Mouse (Mus musculus): ENCODE measurements around the gene Galntl6.

GRCm38 (mm10) chr8:58904465-58904864 is 8.0 kb downstream of the Galntl6 start:
- no peak for TF ChIP-seq CTCF (IDR thresholded peaks at IDR 0.05)
- no peak for TF ChIP-seq EP300 (IDR thresholded peaks at IDR 0.05)

All from lung, postnatal 0 days (tissue).